Mouse (Mus musculus) liver, adult 2 months (tissue): ENCODE measurements around the gene Rogdi.

Experiments
- CTCF ChIP-seq: fragments of 200-500 bp; IDR thresholded peaks from 2 replicates; pipeline ENCODE4 v1.5.1; 2011; ENCODE audit warnings: low read depth, low read length, control low read depth
- POLR2A ChIP-seq: fragments of 200-500 bp; IDR thresholded peaks from 2 replicates; pipeline ENCODE4 v1.6.1; 2011; ENCODE audit warnings: low read length, control low read depth; ENCODE audit not compliant: insufficient read depth; ENCODE audit errors: extremely low read depth

DNA sequence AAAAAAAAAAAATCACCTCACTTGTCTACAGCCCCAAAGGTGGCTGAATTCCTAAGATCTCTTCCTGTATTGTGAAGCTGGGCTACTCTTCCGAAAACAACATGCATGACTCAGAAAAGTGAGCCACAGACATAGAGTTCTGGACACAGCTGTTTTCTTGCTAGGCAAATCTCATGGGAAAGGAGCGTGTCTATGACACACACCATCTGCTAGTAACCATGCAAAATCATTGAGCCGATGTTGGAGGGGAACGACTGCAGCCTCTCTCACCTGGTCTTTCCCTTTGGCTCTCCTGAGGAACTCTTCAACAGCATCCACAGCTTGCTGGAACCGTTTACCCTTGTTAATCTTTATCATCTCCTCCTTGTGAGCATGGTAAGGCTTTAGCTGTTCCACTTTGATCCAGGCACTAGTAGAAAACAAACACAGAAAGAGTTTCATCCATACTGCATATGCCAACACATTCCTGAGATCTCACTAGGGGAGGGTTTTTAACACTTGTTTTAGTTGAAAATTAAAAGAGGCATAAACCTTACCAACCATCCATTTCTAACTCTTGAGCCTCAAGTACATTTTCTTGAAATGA lies 23.4 kb upstream of the Rogdi start:
- TF ChIP-seq POLR2A, result no peak
- no peak for TF ChIP-seq CTCF
